Mouse (Mus musculus) left cerebral cortex, postnatal 14 days (tissue): ENCODE data around the gene Ngdn. TPM values are rescaled to one million over a fixed set of nuclear protein-coding genes. Genes with fewer than 3 reads are reported as not detected.
A peak's percentile ranks its signal among the peaks of the same experiment; 100 is the strongest.

Source experiments
- DNase-seq, 2 experiments: peaks; one replicate each; pipeline ENCODE4 v3.0.0; 2021 to 2022; ENCODE audit warnings: low spot score in 2 of 2, mixed read lengths in 1 of 2
- intact Hi-C: fragments of 180-260 bp; cut with DNase I; formaldehyde crosslinking; loops from one replicate; pipeline ENCODE4 v1.15.1; 2025
- microRNA-seq, 2 experiments: library from miRNA; unstranded; fragments of <30 nt; microRNA quantifications; one replicate each; pipeline ENCODE4 v1.2.0; 2022
- total RNA-seq, 2 experiments: library from RNA; stranded (reverse); gene quantifications; 2 replicates each; pipeline ENCODE4 v1.2.3; 2021

Gene Ngdn
- total RNA-seq, 2 experiments from 2014 or later: 20.2 to 21.6 TPM

DNA sequence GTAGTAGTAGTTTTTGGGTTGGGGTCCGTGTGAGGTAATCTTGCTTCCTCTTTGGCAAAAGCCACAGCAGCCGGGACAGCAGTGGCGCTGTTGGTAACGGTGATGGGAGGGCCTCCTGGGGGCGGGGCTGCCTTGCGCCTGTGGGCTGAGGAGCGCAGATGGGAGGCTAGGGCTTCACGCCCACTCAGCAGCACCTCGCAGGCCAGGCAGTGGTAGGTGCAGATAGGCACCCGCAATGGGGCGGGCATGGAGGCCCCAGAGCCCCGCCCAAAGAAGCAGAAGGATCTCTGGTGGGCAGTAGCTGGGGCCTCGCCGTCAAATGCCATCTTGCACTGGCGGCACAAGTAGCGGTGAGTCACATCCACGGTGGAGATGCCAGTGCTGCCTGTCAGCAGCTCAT lies 47.4 kb downstream of the Ngdn start:
- DNase-seq: peak in 1 of 2 experiments; percentile 59
- intact Hi-C loops: loop anchor here (5.0 kb wide), 1 partner anchor 35 kb away; no protein-coding TSS in a partner anchor

DNA sequence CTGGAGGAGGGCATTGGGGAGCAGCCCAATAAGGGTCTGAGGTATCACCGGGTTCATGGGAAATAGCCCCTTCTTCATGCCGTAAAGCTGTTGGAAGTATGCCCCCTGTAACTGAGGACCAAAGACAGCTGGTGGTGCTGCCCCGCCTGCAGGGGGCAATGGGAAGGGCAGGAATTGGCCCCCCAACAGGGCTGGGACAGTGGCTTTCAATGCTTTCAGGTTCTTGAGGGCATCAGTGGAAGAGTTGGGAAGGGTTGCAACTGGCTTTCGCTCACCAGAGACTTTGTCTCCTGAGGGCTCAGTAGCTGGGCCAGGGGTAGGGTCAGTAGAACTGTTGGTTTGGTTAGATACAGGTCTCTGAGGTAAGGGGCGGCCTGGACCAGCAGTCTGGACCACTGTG lies 47.9 kb downstream of the Ngdn start:
- no peak for DNase-seq
- intact Hi-C loops: loop anchor here (5.0 kb wide), 1 partner anchor 36 kb away; no protein-coding TSS in a partner anchor

DNA sequence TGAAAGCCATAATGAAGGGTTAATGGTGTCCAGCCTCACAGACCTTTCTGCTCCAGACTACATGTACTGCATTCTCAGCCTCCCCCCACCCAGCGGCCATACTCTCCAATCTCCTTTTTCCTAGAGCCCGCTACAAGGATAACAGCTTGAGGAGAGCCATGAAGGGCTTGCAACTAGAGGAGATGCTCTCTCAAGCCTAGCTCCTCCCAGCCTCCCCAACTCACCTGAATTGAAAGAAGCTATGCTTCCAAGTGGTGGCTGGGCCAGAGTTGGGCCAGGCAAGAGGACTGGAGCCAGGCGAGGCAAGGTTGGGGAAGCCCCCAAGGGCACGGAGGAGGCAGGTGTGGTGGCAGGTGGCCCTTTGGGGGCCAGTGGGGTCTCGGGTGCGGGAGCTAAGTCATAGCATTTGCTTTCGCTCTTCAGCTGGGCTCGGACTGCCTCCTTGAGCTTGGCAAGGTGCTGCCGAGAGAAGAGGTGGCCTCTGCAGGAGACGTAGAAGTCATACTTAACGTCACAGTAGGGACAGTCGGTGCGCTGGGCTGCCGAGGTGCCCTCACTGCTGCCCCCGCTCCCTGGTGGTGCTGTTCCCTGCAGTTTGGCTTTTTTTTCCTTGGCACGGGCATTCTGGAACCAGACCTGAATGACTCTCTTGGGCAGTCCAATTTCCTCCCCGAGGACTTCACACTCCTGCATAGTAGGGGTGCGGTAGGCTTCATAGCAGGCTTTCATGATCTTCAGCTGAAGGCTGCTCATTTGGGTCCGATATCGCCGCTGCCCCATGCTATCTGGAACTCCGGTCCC lies 48.5 kb downstream of the Ngdn start:
- DNase-seq: no peak
- intact Hi-C loops: loop anchor here (5.0 kb wide), 1 partner anchor 36 kb away; no protein-coding TSS in a partner anchor

DNA sequence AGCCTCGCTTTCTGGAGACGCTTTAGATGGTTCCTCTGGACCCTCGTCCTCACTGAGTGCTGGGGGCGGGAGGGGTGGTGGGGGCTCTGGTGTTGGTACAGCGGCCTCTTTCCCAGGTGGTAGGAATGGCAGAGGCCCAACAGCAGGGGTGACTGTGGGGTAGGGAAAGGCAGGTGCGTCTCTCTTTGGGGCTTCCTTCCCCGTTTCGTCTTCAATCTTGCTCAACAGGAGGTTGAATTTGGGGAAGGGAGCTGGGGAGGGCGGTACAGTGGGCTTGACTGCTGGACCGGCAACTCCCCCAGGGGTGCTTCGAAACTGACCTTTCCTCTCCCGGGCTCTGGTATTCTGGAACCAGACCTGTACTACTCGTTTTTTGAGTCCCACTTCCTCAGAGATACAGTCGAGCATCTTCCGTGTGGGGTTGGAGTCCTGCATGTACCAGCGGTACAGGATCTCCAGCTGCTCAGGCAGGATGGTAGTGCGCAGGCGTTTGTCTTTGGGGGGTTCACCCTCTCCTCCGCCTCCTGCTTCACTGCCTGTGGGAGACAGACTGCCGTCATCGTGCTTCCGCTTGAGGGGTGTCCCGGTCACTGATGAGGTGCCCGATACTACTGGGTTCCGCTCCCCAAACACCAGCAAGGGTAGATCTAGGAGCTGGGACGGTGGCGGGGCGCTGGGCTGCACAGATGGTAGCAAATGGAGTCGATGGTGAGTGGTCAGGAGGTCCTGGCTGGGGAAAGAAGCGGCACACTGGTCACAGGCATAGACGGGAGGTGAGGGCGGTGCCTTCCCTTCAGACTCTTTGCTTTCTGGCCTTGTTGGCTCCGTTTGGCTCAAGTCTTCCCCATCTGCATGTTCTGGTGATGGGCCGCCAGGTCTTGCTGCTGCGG lies 49.5 kb downstream of the Ngdn start:
- intact Hi-C loops: loop anchor here (5.0 kb wide), 1 partner anchor 37 kb away; no protein-coding TSS in a partner anchor
- no peak for DNase-seq

DNA sequence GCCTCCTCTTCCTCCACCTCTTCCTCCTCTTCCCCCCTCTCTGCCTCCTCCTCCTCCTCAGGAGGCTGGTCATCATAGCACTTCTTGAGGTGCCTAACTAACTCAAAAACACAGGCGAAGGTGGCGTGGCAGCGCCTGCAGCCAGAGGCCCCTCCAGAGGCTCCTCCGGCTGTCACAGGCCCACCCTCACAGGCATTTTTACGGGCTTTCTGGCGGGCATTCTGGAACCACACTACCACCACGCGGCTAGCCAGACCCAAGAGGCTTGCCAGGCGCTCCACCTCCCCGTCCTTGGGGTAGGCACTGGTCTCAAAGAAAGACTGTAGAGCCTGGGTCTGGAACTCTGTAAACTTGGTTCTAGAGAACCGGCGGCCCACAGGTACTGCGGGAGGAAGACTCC lies 50.1 kb downstream of the Ngdn start:
- intact Hi-C loops: no loop called here
- no peak for DNase-seq

DNA sequence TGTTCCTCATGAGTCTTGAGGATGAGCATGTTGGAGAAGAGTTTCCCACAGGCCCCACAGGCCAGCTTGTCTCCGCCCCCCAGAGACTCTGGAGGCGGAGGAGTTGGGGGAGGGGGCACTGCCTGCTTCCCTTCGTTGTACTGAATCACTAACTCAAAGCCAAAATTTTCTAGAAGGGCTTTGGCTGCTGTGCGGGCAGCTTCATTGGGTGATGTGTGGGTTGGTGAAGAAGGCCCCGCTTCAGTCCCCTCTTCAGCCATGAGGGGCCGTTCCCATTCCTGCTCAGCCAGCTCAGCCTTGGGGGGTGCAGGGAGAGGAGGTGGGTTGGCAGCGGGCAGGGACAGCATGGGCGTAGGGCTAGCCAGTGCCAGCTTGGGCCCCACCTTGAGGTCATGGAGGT lies 50.8 kb downstream of the Ngdn start:
- intact Hi-C loops: no loop called here
- DNase-seq: peak in 1 of 2 experiments; percentile 57

DNA sequence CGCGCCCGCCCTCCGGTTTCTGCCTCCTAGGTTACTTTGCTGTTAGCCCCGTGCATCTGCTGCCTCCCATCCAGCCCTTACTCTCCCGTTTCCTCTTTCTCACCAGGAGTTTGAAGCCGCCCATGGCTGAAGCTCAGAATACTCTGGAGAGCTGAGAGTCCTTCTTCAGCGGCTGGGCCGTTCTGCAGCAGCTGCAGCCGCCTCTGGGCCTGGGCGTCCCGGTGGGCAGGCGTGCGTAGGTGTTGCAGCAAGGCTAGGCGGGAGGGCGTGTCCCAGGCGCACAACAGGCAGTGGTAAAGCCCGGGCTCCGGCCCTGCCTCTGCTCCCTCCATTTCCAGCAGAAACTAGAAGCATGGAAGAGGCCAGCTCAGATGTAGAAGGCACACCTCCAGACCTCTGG lies 56.5 kb downstream of the Ngdn start:
- no peak for DNase-seq
- intact Hi-C loops: no loop called here

Small RNAs within 50 kb of the gene (microRNA-seq; reads per million reads assigned to microRNA genes)
- gene Mir208b: 5.4 to 6.6 reads per million in 2 experiments

Other genes with a start within 250 kb of the Ngdn start
- 10 to 100 TPM; 68.7 to 70.6 TPM for gene Slc7a8, start 233.5 kb upstream of the Ngdn start, total RNA-seq
- not detected for gene Rnf212b, start 201.3 kb upstream of the Ngdn start, total RNA-seq
- gene Homez, start 144.5 kb upstream of the Ngdn start, total RNA-seq: 10 to 100 TPM; 11.5 to 16.7 TPM
- 10 to 100 TPM; 18.2 to 19.1 TPM for gene Ppp1r3e, start 137.9 kb upstream of the Ngdn start, total RNA-seq
- 100 to 1,000 TPM; 104 to 105 TPM for gene Bcl2l2, start 132.1 kb upstream of the Ngdn start, total RNA-seq
- gene Gm20521, start 132.0 kb upstream of the Ngdn start, total RNA-seq: 1 to 10 TPM in 1 of 2 experiments, under 1 TPM in 1; 0.40 to 2.1 TPM
- gene Pabpn1, start 123.0 kb upstream of the Ngdn start, total RNA-seq: 100 to 1,000 TPM; 233 to 257 TPM
- gene Slc22a17, start 102.3 kb upstream of the Ngdn start, total RNA-seq: 100 to 1,000 TPM; 630 to 690 TPM
- 1 to 10 TPM; 5.8 to 8.1 TPM for gene Efs, start 89.3 kb upstream of the Ngdn start, total RNA-seq
- not detected for gene Il25, start 82.8 kb upstream of the Ngdn start, total RNA-seq
- gene Cmtm5, start 79.2 kb upstream of the Ngdn start, total RNA-seq: 10 to 100 TPM; 38.2 to 40.8 TPM
- gene Myh6, start 48.5 kb upstream of the Ngdn start, total RNA-seq: 1 to 10 TPM; 2.7 to 3.7 TPM
- not detected for gene Gm17428, start 38.5 kb upstream of the Ngdn start, total RNA-seq
- 1 to 10 TPM; 5.6 to 7.8 TPM for gene Myh7, start 20.8 kb upstream of the Ngdn start, total RNA-seq
- 10 to 100 TPM; 37.2 to 37.9 TPM for gene Zfhx2, start 76.9 kb downstream of the Ngdn start, total RNA-seq
- 10 to 100 TPM; 26.7 to 28.1 TPM for gene Thtpa, start 79.3 kb downstream of the Ngdn start, total RNA-seq
- 10 to 100 TPM; 10.4 to 12.3 TPM for gene Ap1g2, start 91.1 kb downstream of the Ngdn start, total RNA-seq
- 100 to 1,000 TPM; 366 to 372 TPM for gene Jph4, start 101.5 kb downstream of the Ngdn start, total RNA-seq
- not detected for gene Dhrs2, start 206.6 kb downstream of the Ngdn start, total RNA-seq